Mouse (Mus musculus) urinary bladder, adult 18-20 months (tissue): ENCODE results near the gene Rfc4.
A peak's percentile ranks its signal among the peaks of the same experiment; 100 is the strongest.

Experiments
- DNase-seq, 2 experiments: peaks; one replicate each; pipeline ENCODE4 v3.0.0; 2022; ENCODE audit warnings: low spot score in 2 of 2, mixed read lengths in 2 of 2

The Rfc4 gene

DNA sequence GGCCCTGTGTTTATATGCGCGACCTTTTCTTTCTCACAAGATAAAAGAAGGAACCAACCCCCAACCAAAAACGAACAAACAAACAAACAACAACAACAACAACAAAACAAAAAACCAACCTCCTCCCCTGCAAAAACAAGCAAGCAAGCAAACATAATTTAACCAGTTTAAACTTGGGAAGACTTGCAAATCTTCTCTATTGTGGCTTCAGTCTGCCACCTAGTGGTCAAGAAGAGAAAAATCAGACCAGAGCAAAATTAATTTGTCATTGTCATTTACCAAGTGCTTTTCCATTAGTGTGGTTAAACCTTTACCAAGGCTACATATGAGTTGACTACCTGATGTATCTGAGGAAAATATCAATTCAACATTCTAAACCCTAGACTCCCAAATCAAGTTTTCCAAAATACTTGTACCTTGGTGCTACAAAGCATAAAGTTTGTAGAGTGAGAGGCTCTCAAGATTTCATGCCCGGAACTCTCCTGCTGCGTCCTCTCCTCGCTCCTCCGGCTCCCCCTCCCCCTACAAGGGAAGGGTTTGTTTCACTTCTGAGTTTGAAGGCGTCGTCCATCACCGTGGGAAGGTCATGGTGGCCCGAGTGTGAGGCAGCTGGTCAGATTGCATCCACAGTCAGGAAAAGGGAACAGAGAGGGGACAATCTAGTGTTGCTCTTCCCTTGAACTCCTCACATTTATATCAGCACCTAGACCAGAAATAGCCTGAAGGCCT is 8.0 kb upstream of the Rfc4 start:
- no peak for DNase-seq

DNA sequence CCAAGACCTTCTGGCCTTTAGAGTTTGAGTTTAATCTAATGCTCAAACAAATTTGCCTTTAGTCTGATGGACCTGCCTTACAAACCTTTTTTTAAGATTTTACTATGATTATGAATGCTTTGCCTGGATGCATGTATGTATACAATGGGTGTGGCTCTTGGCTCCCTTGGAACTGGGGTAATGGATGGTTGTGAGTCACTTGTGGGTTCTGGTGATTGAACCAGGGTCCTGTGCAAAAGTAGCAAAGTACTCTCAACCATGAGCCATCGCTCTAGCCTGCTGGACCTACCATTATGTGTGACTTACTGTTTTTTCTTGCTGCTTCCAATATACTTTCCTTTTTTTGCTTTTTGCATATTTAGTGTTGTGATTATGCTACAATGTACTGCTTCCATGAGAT is 4.8 kb upstream of the Rfc4 start:
- DNase-seq, result no peak

DNA sequence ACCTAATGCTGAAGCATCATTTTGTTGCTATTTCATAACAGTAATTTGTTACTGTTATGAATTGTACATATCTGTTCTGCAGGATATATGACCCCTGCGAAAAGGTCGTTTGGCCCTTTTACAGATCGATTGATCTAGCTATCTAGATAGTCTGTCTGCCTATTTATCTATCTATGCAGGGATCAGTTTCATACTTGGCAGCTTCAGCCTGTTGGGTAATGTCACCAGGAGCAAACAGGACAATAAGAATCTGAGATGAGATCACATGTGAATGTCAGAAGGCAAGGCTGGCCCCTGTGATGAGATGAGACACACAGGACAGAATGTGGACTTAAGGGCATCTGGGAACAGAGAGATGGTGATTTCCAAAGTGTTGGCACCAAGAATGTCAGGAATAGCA is 2.8 kb upstream of the Rfc4 start:
- no peak for DNase-seq

DNA sequence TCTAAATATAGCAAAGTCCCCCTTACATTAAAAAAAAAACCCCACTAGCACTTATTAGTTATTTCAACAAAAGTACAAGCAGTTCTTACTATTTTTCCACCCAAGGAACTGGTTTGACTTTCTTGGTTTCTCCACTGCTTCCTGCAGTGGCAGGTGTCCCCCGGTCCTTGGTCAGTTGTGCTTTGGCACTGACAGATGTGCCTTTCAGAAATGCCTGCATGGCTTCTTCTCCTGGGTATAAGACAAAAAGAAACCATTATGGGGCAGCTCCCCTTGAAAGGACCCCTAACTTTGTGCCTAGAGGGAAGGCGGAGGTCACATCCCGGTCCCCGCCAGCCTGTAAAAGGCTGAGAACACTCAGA is 245 bp downstream of the Rfc4 start:
- no peak for DNase-seq

DNA sequence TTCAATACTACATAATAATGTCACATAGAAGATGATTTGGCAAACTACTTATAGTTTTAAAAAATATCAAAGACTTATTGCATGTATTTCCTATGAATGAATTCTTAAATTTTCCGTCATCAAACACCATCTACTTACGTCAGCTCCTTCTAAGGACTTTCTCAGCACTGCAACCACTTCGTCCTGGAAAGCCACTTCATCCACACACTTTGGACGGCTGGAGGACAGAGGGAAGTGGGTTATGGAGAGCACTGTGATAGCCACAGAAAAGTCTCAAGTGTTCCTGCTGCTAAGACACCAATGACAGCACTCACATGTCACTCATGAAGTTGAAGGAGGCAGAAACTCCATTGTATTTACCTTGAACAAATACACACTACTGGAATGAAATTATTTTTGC is 3.1 kb downstream of the Rfc4 start:
- DNase-seq, result no peak

DNA sequence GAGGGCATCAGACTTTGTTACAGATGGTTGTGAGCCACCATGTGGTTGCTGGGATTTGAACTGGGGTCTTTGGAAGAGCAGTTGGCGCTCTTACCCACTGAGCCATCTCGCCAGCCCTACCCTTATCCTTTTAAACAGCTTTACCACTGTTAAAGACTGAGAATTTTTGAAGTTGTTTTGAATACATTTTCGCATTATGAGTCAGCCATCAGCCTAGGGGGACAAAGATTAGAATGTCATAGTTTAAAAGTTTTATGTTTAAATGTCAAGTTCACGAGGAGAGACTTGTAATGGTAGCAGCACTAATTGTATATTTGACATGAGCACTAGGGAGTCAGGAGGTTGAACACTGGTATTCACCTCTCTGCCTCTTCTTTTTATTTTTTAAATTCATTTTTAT is 4.4 kb downstream of the Rfc4 start:
- DNase-seq, result no peak

DNA sequence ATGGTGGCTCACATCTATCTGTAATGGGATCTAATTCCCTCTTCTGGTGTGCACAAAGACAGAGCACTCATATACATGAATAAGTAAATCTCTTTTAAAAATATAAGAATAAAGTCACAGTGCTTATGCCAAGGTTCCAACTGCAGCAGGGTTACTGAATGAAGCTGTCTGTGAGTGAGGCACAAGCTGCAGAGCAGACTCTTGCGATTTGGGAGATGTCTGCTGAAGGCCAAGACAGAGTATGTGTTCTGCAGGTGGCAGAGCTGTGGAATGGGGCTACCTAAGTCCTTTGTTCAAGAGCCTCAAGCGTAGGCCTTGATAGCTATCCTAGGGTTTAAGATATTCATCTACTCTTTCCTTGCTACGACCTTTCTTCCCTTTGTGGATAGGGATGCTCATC is 5.1 kb downstream of the Rfc4 start:
- no peak for DNase-seq

DNA sequence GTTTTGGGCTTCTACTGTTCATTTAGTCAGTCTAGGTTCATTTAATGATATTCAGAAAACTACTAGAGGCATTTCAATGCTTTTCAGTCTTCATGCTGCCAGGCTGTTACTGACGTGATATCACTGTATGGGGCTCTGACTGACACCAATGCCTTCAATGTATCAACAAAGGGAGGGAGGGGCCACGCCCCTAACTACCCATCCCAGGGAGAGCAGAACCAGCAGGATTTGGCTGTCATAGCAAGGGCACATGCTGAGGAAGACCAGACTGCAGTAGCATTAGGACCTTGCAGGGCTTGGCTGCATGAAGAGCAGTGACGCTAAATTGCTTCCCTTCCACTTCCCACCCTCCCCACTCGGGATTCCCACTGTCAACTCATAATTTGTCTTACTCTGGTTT is 10.4 kb downstream of the Rfc4 start:
- no peak for DNase-seq

DNA sequence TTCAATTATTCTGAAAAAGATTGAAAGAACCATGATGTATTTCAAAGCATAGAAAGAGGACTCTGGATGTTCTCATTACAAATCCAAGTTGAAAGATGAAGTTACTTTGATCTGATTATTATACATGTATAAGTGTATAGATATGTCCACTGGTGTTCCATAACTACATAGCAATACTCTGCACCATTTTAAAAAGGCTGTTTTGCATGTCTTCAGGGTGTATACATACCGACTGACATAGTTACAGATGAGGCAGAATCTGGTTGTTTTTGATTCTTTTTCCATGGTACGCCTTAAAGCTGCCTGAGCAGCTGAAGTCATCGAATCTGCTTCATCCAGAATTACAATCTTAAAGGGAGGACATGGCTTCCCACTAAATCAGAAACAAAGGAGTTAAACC is 12.1 kb downstream of the Rfc4 start:
- DNase-seq, result no peak

DNA sequence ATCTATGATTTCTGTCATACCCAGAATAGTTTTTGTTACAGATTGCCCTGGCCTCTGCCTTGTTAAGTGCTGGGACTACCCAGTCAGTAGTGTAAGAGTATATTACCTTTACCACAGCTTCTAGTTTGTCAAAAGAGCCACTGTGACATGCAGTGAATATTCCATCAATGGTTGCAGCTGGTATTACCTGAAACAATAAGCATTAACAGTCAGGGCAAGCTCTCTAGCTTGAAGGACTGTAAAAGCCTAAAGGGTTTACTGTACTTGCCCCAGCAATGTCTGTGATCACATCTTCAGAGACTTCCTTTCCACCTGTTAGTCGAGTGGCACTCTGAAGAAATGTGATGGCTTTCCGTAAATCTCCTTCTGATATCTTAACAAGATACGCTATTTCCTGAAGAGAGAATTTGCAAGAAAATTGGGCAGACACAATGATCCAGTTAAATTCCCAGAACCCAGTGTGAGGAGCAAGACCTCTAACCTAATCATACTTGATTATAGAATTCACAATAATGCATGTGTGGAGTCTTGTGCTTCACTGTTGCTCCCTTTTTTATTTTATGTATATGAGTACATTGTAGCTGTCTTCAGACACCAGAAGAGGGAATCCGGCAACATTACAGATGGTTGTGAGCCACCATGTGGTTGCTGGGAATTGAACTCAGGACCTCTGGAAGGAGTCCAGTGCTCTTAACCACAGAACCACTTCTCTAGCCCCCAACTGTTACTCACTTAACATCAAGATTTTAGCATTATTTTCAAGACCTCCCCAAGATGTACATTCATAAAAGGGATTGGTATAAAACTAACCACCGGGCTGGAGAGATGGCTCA is 13.0 kb downstream of the Rfc4 start:
- DNase-seq, result no peak

DNA sequence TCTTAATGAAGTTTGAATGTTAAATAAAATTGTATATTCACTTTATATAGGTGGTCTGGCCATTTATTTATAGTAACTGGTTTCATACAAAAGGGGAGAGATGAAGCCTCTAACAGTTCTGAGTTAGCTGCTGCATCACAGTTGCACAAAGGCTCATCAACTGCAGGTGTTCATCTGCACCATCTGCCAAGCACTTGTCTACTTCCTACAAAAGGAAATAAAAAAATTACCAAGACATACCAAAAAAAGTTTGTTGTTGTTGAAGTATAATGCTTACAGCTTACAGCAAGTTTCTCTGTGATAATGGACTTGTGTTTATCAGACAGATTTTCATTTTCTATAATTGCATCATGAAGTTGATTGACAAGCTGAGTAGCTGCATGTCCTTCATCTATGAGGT is 13.6 kb downstream of the Rfc4 start:
- DNase-seq, result no peak

DNA sequence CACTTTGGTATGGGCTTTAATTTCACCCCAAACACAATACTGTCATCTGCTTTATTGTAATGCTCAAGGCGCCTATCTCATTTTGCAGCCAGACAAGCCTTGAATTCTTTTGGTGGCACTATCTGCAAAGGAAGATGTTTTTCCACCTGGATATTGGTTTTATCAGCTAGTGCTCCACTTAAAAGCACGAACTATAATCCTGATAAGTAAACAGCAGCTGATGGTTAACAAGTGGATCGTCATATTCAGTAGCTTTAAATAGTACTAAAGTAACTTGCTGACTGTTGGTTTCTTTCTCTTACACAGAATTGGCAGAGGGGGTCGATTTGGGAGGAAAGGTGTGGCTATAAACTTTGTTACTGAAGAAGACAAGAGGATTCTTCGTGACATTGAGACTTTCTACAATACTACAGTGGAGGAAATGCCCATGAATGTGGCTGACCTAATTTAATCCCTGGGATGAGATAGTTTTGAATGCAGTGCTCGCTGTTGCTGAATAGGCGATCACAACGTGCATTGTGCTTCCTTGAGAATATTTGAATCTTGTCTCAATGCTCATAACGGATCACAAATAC is 14.6 kb downstream of the Rfc4 start:
- no peak for DNase-seq

DNA sequence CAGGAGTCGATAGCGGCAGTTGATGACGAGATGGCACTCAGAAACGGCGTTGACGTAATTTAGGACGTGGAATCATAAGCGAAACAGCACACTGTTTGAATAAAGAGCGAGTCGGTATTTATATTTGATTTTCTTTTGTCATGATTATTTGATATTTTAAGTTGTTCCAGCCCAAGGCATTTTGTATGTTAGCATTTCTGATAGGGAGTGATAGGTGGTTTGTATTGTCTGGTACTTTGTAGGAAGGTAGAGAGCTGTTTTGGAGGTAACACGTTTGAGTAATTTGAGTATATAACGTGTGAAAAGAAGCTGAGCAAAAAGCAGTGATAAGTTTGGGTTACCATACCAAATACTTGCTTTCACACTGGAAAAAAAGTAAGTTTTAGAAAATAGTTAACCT is 15.2 kb downstream of the Rfc4 start:
- no peak for DNase-seq

DNA sequence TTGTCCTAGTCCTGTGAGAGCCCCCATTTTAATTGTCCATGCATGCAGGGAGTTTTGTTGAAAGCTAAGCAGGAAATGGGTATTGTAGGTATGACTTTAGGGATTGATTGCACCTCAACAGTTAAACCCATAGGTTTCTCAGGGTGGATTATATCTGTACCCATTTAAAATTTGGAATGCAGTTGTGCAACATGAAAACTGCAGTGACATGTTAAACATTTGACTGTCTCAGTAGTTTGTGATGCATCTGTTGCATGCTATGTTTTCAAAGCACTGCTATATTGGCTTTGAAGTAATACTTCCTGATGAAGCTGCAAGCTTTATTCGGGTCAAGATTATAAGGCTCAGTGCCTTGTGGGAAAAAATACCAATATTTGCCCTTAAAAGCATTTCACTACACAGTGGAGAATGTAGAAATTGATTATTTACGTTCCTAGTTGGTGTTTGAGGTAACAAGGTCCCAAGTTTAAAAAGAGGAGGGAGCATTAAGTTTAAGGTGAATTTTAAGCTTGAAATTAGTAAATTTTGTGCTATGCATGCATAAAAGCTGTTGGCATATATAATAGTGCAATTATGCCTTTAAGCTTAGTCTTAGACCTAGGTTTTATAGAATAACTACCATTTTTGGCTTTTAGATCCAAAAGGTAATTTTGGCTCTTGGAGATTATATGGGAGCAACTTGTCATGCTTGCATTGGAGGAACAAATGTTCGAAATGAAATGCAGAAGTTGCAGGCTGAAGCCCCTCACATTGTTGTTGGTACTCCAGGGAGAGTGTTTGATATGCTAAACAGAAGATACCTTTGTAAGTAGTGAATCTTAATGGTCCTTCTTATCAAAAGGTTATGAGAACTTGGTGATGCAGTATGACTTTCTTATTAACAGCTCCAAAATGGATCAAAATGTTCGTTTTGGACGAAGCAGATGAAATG is 17.9 kb downstream of the Rfc4 start:
- DNase-seq, result no peak

DNA sequence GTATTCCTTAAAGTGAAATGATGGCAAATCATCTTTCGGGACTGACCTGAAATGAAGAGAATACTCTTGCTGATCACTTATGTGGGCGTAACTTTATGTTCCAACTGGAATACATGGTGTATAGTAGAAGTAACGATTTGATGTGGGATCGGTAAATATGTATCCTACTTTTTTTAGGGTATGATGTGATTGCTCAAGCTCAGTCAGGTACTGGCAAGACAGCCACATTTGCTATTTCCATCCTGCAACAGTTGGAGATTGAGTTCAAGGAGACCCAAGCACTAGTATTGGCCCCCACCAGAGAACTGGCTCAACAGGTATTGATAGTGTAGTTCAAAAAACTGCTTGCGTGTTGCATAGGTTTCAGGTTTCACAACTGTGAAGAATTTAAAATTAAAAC is 18.6 kb downstream of the Rfc4 start:
- DNase-seq, result no peak

DNA sequence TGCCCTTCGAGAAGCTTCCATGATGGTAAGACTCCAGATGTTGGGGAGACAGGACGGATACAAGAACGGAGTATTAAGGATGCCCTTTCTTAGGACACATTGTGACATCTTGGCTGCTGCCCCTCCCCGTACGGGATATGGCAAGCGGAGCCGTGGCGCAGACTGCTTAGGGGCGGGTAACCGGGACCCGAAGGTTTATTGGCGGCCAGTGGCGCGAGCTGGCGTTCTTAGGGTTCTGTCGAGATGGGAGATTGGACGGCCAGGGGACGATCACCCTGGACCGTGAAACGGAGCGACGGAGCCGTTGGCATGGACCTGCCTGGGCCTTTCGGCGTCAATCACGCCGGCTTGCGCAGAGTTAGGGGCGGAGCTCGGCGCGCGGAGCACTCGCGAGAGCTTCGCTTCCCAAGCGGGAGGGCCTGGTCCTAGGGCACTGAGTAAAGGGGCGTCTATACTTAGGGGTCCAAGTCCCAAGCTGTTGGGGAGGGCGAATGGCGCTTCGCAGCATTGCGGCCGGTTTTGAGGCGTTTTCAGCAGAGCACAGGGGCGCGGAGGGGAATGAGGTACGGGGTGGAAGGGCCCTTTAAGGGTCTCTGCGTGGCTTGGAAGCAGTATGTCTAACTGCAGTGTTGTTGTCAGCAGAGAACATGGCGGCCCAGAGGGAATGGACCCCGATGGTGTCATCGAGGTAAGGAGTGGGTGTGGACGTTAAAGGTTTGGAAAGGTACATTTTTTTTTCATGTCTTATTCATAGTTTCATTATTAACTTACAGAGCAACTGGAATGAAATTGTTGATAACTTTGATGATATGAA is 19.4 kb downstream of the Rfc4 start:
- peak; percentile 71 to 82 for DNase-seq

DNA sequence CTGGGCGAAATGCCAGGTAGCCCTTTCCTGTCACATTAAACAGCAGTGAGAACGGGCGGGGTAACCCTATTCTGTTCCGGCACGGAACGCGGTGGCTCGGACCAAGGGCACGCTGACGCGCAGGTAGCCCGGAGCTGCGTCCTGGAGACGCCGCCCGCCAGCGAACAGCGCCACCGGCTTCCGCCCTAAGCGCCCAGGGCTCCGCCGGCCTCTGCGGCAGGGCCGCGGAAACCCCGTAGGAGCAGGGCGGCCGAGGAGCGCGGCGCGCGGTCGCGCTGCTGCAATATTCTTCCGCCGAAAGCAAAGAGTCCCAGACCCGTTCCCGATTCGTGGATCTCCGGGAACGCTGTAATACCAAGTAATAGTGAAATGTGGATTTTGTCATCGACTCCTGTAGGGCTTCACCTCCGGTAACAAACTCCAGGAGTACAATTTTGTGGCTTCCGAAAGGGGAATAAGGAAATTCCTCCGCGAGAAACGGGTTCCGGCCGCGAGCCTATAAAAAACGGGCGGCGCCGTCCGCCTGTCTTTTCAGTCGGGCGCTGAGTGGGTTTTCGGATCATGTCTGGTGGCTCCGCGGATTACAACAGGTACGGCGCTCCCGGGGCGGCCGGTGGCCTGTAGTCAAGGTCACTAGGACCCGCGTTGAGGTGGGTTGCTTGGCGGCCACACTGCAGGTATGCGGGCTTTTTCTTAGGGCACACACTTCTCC is 20.1 kb downstream of the Rfc4 start, which contains the start of gene Eif4a2:
Gene Eif4a2 (plus strand): TSS at position 214 of the 712 bp plus-strand sequence.
- peak; percentile 85 to 86 for DNase-seq

DNA sequence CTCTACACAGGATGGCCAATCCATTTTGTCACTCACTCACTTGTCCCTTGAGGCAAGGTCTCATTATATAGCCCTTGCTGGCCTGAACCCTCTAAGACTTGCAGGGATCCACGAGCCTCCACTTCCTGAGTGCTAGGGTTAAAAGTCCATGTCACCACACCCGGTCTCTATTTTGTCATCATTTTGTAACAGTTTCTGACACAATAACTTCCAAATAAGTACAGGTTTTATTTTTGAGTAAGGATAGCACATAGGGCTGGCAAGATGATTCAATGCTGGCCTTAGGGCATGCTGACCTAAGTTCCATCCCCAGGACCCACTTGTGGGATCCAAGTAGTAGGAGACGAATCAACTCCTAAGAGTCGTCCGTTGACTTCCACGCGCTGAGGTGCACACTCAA is 21.4 kb downstream of the Rfc4 start:
- no peak for DNase-seq

DNA sequence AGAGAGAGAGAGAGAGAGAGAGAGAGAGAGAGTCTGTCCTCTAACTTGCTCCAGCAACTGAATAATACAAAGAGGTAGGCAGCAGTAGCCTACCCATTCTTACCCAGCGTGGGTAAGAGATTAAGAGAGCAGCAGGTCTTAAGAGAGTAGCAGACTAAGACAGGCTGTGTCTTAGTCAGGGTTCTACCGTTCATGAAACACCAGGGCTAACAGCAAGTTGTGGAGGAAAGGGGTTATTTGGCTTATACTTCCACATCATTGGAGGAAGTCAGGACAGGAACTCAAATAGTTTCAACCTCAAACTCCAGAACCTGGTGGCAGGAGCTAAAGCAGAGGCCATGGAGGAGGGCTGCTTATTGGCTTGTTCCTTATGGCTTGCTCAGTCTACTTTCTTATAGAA is 23.7 kb downstream of the Rfc4 start:
- DNase-seq, result no peak

DNA sequence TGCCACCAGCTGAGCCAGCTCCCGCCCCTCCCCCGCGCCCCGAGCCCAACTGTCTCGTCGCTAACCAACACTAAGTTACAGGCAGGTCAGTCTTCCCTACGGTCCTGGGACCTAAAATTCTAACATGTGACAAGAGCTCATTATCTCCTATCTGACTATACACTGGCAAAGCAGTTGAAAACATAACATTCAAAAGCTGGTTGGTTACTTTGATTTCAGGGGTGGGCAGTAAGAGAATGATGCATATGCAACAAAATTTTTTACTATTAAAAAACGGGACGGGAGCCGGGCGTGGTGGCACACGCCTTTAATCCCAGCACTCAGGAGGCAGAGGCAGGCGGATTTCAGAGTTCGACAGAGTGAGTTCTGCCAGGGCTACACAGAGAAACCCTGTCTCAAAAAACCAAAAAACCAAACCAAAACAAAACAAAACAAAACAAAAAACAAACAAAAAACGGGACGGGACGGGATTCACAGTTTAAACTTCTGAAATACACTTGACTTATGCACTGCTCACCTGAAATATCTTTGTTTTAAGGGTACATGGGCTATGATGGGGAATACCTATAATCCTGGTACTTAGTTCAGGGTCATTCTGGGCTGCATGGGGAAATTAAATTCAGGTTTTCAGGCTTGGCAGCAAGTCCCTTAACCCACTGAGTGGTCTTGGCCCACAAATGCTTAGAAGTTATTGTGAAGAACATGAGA is 24.3 kb downstream of the Rfc4 start:
- no peak for DNase-seq
